In genomic region chr19:44293769-44294551, GRCm38 (mm10) we compare ENCODE assay signal across 1 mouse cellular context.
A peak's percentile ranks its signal among the peaks of the same experiment; 100 is the strongest.
TF ChIP-seq lines count a peak whose summit lies in the region.

No protein-coding gene starts in this region.

TF ChIP-seq in MEL, 35 proteins besides CTCF, POLR2A, EP300 and RAD21 (continued from another document):
- TF ChIP-seq MEF2A (IDR thresholded peaks at IDR 0.05; ENCODE audit: extremely low read depth, insufficient replicate concordance, low read depth, low read length, poor library complexity, severe bottlenecking) (no peak), USF1 (IDR thresholded peaks at IDR 0.05; ENCODE audit: low read depth, low read length) (no peak), MAX (IDR thresholded peaks at IDR 0.05; ENCODE audit: low read length) (peak; percentile 38; the same call in 1 of the 2 replicates), ZNF384 (IDR thresholded peaks at IDR 0.05; ENCODE audit: low read depth, low read length) (no peak)
